Mouse (Mus musculus) kidney, postnatal 0 days (tissue): ENCODE results near the gene Egr2. TPM values are rescaled to one million over a fixed set of nuclear protein-coding genes. Genes with fewer than 3 reads are reported as not detected.

Experiments used
- ATAC-seq: fragments of 200-750 bp; cut with Nextera tagmentation; replicated peaks from 2 replicates; pipeline ENCODE4 v1.8.0; 2017; ENCODE audit warnings: low read depth, moderate number of reproducible peaks, moderate TSS enrichment, moderate library complexity; ENCODE audit not compliant: low FRiP score
- DNase-seq: peaks from one replicate; pipeline ENCODE4 v3.0.0-alpha.2; 2016; ENCODE audit warnings: low spot score
- H3K27ac ChIP-seq: fragments of 300-500 bp; sonication (generic); 2 replicates; pipeline ENCODE4 v1.5.1; 2014; ENCODE audit warnings: mild to moderate bottlenecking
- H3K27me3 ChIP-seq: fragments of 300-500 bp; sonication (generic); 2 replicates; pipeline ENCODE4 v1.6.1; 2014; ENCODE audit warnings: low read length, mixed read lengths; ENCODE audit not compliant: insufficient read depth
- H3K36me3 ChIP-seq: fragments of 300-500 bp; sonication (generic); 2 replicates; pipeline ENCODE4 v1.6.1; 2014; ENCODE audit warnings: low read length, mixed read lengths; ENCODE audit not compliant: insufficient read depth
- H3K4me1 ChIP-seq: fragments of 300-500 bp; sonication (generic); replicated peaks from 2 replicates; pipeline ENCODE4 v1.6.1; 2014; ENCODE audit warnings: antibody characterized with exemption, low read length, mixed read lengths; ENCODE audit not compliant: insufficient read depth
- H3K4me2 ChIP-seq: fragments of 300-500 bp; sonication (generic); 2 replicates; pipeline ENCODE4 v1.6.1; 2014; ENCODE audit warnings: mild to moderate bottlenecking, low read length, moderate library complexity, mixed read lengths
- H3K4me3 ChIP-seq: fragments of 300-500 bp; sonication (generic); replicated peaks from 2 replicates; pipeline ENCODE4 v1.5.1; 2014; ENCODE audit warnings: low read depth, low read length
- H3K9ac ChIP-seq: fragments of 300-500 bp; sonication (generic); 2 replicates; pipeline ENCODE4 v1.6.1; 2014; ENCODE audit warnings: low read depth, low read length
- H3K9me3 ChIP-seq: fragments of 300-500 bp; sonication (generic); replicated peaks from 2 replicates; pipeline ENCODE4 v1.6.1; 2016; ENCODE audit warnings: low read length, inconsistent platforms, mixed read lengths
- CTCF ChIP-seq: IDR thresholded peaks from 2 replicates; pipeline ENCODE4 v1.5.1; 2016; ENCODE audit warnings: antibody characterized with exemption, low read depth, mild to moderate bottlenecking, moderate library complexity
- WGBS: fragments of 180-500 bp; shearing (Covaris S2); extraction: QIAGEN DNeasy Blood & Tissue Kit; methylation state at CpG from one replicate; pipeline ENCODE4 v1.1.7; 2014; 5-methylcytosine and 5-hydroxymethylcytosine counted together
- polyA plus RNA-seq: library from polyadenylated mRNA; unstranded; fragments of >200 nt; fragmentation: Nextera tagmentation; extraction: Ambion mirVana; gene quantifications from 2 replicates; pipeline ENCODE4 v1.2.1, GENCODE M21; 2015

Egr2 gene
- polyA plus RNA-seq, 1 experiment from 2014 or later: 0.88 TPM

GRCm38 (mm10) chr10:67536621-67537141 is 1.4 kb downstream of the Egr2 start:
- Histone ChIP-seq H3K36me3 (no peaks in the 10 kb centered on the region), H3K4me1 (peaks cover 12% of the 10 kb centered on the region; the same call in 1 of the 2 replicates), H3K27ac (peak overlapping the region; percentile 47), H3K27me3 (peaks cover 60% of the 10 kb centered on the region), H3K9ac (0 out of 2 replicates have a peak overlapping the region, but pooled peaks have one; percentile 38), H3K9me3 (no peaks in the 10 kb centered on the region), H3K4me3 (peak overlapping the region; percentile 53), H3K4me2 (peak overlapping the region; percentile 90)
- no peak for TF ChIP-seq CTCF
- peak; percentile 54 for DNase-seq
- WGBS: 0% methylated on average over 24 of the region's 32 CpGs
- ATAC-seq: peak; percentile 45

GRCm38 (mm10) chr10:67537151-67537994 is 2.1 kb downstream of the Egr2 start:
- under 1% methylated on average over 51 of the region's 51 CpGs for WGBS
- no peaks in the 10 kb centered on the region for H3K36me3 ChIP-seq
- H3K9me3 ChIP-seq: no peaks in the 10 kb centered on the region
- peak overlapping the region; percentile 90 for H3K4me2 ChIP-seq
- peaks cover 60% of the 10 kb centered on the region for H3K27me3 ChIP-seq
- peak overlapping the region; percentile 53 for H3K4me3 ChIP-seq
- ATAC-seq (peak; percentile 86), DNase-seq (peak; percentile 97)
- no peak for TF ChIP-seq CTCF
- peak overlapping the region; percentile 79 for H3K27ac ChIP-seq
- peak overlapping the region; percentile 58; the same call in 1 of the 2 replicates for H3K9ac ChIP-seq
- H3K4me1 ChIP-seq: peaks cover 12% of the 10 kb centered on the region; the same call in 1 of the 2 replicates

- Histone ChIP-seq H3K4me2 (peak overlapping the region; percentile 90), H3K4me3 (peak overlapping the region; percentile 53), H3K27me3 (peaks cover 56% of the 10 kb centered on the region), H3K36me3 (no peaks in the 10 kb centered on the region), H3K9ac (0 out of 2 replicates have a peak overlapping the region, but pooled peaks have one; percentile 58), H3K9me3 (no peaks in the 10 kb centered on the region), H3K4me1 (peaks cover 12% of the 10 kb centered on the region; the same call in 1 of the 2 replicates), H3K27ac (no peak overlapping the region)
- WGBS: 2% methylated on average over 19 of the region's 19 CpGs
- TF ChIP-seq CTCF: no peak
- DNase-seq (no peak), ATAC-seq (no peak)
Observed at GRCm38 (mm10) chr10:67538106-67538505, 2.8 kb downstream of the Egr2 start.

DNA sequence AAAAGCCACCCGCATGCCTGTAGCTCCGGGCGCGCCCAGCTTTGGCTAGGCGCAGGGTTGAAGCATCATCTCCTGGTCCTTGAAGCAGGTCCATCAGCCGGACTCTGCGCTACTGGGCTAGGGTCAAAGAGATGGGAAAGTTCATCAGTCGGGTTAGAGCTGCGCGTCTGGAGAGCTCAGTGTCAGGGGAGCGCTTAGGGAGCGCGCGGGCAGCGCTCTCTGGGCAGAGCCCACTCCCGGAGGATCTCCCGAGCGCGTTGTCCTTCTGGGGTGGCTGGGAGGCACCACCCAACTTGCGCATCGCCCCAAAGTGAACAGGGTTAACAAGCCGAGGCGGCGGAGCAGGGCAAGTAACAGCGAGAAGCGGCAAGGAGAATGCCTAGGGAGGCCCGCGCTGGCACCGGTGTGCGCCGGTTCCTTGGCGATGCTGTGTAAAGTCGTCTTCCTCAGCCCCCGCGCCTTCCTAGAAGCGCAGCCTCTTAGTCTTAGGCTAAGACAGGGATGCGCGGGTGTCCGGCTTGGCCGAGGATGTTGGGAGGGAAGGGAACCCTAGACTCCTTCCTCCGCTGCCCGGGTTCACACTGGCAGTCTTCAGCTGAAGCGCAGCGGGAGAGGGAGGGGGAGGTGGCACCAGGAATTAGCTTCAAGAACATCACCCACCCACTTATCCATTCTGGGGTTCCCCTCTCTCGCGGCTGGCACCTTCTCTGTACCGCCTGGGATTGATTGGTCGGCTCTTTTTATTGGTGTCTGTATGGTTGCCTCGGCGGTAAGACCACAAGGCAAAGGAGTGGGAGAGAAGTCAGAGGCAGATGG is 3.5 kb downstream of the Egr2 start:
- peaks cover 12% of the 10 kb centered on the region; the same call in 1 of the 2 replicates for H3K4me1 ChIP-seq
- WGBS: under 1% methylated on average over 48 of the region's 50 CpGs

DNA sequence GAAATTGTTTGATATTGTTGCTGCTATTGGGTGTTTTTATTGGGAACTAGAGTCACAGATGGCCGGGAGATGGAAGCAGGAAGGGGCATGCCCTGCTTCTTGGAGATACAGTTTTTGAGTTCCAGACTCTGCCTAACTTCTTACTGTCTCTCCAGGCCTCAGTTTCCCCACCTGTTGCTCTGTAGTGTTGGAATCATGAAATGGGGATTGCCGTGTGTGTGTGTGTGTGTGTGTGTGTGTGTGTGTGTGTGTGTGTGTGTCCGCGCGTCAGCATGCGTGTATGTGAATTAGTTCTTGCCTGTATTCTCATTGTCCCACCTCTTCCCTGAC is 4.1 kb downstream of the Egr2 start:
- no peak overlapping the region for H3K4me3 ChIP-seq
- no peak for DNase-seq
- 0 out of 2 replicates have a peak, but pooled peaks cover under 1% of the 10 kb centered on the region for H3K36me3 ChIP-seq
- H3K9ac ChIP-seq: no peak overlapping the region
- H3K4me1 ChIP-seq: peaks cover 12% of the 10 kb centered on the region; the same call in 1 of the 2 replicates
- 49% methylated on average over 6 of the region's 6 CpGs for WGBS
- no peak for TF ChIP-seq CTCF
- H3K27ac ChIP-seq: no peak overlapping the region
- no peaks in the 10 kb centered on the region for H3K9me3 ChIP-seq
- H3K4me2 ChIP-seq: peak overlapping the region; percentile 90
- H3K27me3 ChIP-seq: peaks cover 45% of the 10 kb centered on the region
- ATAC-seq: no peak

More for the DNA sequence above, 3.5 kb downstream of the Egr2 start:
- H3K9ac ChIP-seq: no peak overlapping the region
- peaks cover 50% of the 10 kb centered on the region for H3K27me3 ChIP-seq
- no peaks in the 10 kb centered on the region for H3K9me3 ChIP-seq
- H3K4me2 ChIP-seq: peak overlapping the region; percentile 90
- H3K4me3 ChIP-seq: peak overlapping the region; percentile 53
- ATAC-seq: no peak
- H3K27ac ChIP-seq: no peak overlapping the region
- TF ChIP-seq CTCF: no peak
- DNase-seq: no peak
- H3K36me3 ChIP-seq: no peaks in the 10 kb centered on the region

GRCm38 (mm10) chr10:67540591-67540990 is 5.3 kb downstream of the Egr2 start:
- Histone ChIP-seq H3K9ac (no peak overlapping the region), H3K36me3 (peaks cover 3% of the 10 kb centered on the region; the same call in 1 of the 2 replicates), H3K27ac (no peak overlapping the region), H3K4me2 (no peak overlapping the region), H3K4me1 (peaks cover 12% of the 10 kb centered on the region; the same call in 1 of the 2 replicates), H3K4me3 (no peak overlapping the region), H3K27me3 (peaks cover 32% of the 10 kb centered on the region), H3K9me3 (no peaks in the 10 kb centered on the region)
- DNase-seq: no peak
- WGBS: 35% methylated on average over 19 of the region's 19 CpGs
- no peak for TF ChIP-seq CTCF
- no peak for ATAC-seq
